Mouse (Mus musculus) mesoderm, embryonic 11.5 days (tissue): ENCODE results near the gene Ess2.

Source experiments
- DNase-seq: peaks from one replicate; pipeline ENCODE4 v3.0.0-alpha.2; 2012; ENCODE audit warnings: low read depth, low spot score

Gene Ess2

DNA sequence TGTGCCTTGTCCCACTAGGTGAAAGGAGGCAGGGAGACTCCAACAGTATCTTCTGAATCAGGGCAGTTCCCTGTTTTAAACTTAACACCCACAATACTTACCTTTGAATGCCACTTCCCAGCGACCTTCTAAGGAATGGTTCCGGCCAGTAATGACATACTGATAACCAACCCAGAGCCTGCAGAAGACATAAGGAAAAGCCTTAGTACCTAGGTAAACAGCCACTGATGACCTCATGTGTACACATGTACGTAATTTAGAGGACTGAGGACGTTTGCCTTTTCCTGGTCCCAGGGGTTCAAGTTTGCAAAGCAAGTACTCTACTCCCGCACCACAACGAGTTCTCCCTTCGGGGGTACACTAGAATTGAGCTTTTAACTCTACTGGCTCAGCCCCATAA, 54.0 kb downstream of the Ess2 start:
- DNase-seq: no peak

GRCm38 (mm10) chr16:17853263-17853662, 57.9 kb downstream of the Ess2 start:
- no peak for DNase-seq

DNA sequence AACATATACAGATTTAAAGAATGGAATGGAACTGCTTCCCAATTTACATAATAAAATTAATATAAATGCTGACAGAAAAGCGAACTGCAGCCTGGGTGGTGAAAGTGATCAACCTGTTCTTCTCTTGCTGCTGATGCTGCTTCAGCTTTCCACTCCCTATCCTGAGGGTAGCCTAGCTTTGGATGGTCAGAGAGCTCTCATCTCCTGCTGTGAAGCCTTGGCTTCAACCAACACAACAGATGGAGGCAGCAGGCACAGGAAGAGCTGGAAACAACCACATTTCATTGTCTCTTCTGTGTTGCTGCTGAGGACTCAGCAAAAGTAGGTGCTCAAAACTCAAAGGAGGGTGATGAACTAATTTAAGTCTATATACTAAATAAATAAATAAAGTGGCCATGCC, 59.3 kb downstream of the Ess2 start:
- no peak for DNase-seq

DNA sequence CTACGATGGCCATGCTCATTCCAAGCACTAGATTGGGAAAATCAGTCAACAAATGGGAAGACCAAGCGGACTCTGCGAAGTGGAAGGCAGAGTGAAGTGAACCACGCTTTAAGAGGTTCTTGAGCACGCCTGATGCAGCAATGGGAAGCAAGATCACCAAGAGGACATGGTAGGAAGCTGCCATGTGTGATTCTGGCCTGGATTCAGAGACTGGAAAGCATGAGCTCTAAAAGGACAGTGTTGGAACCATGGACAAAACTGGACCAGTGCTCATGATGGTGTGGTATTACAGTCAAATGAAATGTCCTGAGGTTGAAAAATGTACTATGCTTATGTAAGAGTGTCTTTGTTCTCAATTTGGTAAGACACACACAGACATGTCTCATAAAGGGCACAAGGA, 59.8 kb downstream of the Ess2 start:
- no peak for DNase-seq
